Mouse (Mus musculus): Measurements from ENCODE around the gene Qtrt1. TPM values are rescaled to one million over a fixed set of nuclear protein-coding genes. Genes with fewer than 3 reads are reported as not detected.
A peak's percentile ranks its signal among the peaks of the same experiment; 100 is the strongest.

Gene Qtrt1
- polyA plus RNA-seq, 1 experiment, result 48.2 TPM

- H3K27me3 ChIP-seq (ENCODE audit: control insufficient read depth, insufficient read depth, low read length), result no peaks in the 10 kb centered on the region
- H3K4me1 ChIP-seq (replicated peaks; ENCODE audit: control insufficient read depth, insufficient read depth, low read length), result peaks cover 15% of the 10 kb centered on the region
- TF ChIP-seq CTCF (IDR thresholded peaks at IDR 0.05; ENCODE audit: borderline replicate concordance, control insufficient read depth, extremely low read depth, insufficient read depth, low read length, poor library complexity), result no peak
- TF ChIP-seq POLR2A (IDR thresholded peaks at IDR 0.05; ENCODE audit: control insufficient read depth, extremely low read depth, insufficient read depth, low read length, poor library complexity), result no peak
- no peak overlapping the region for H3K27ac ChIP-seq (ENCODE audit: control insufficient read depth, insufficient read depth, low read length)
- 0 out of 2 replicates have a peak, but pooled peaks cover 4% of the 10 kb centered on the region for H3K36me3 ChIP-seq (ENCODE audit: control insufficient read depth, insufficient read depth, low read length)
- WGBS, result 53% methylated on average over 2 of the region's 2 CpGs
- no peak overlapping the region for H3K4me3 ChIP-seq (ENCODE audit: control insufficient read depth, insufficient read depth, low read length)
- no peak for DNase-seq
Measured at GRCm38 (mm10) chr9:21370876-21371275, 40.8 kb upstream of the Qtrt1 start.

GRCm38 (mm10) chr9:21372508-21372907 lies 39.1 kb upstream of the Qtrt1 start:
- TF ChIP-seq POLR2A (IDR thresholded peaks at IDR 0.05; ENCODE audit: control insufficient read depth, extremely low read depth, insufficient read depth, low read length, poor library complexity), result no peak
- no peak for TF ChIP-seq CTCF (IDR thresholded peaks at IDR 0.05; ENCODE audit: borderline replicate concordance, control insufficient read depth, extremely low read depth, insufficient read depth, low read length, poor library complexity)
- peaks cover 9% of the 10 kb centered on the region for H3K4me1 ChIP-seq (replicated peaks; ENCODE audit: control insufficient read depth, insufficient read depth, low read length)
- H3K27me3 ChIP-seq (ENCODE audit: control insufficient read depth, insufficient read depth, low read length), result no peaks in the 10 kb centered on the region
- H3K36me3 ChIP-seq (ENCODE audit: control insufficient read depth, insufficient read depth, low read length), result 0 out of 2 replicates have a peak, but pooled peaks cover 4% of the 10 kb centered on the region
- no peak for DNase-seq
- WGBS, result 11% methylated on average over 1 of the region's 1 CpGs
- H3K27ac ChIP-seq (ENCODE audit: control insufficient read depth, insufficient read depth, low read length), result no peak overlapping the region
- H3K4me3 ChIP-seq (ENCODE audit: control insufficient read depth, insufficient read depth, low read length), result no peak overlapping the region

GRCm38 (mm10) chr9:21379195-21379594 lies 32.4 kb upstream of the Qtrt1 start:
- H3K4me3 ChIP-seq (ENCODE audit: control insufficient read depth, insufficient read depth, low read length), result no peak overlapping the region
- no peak for TF ChIP-seq POLR2A (IDR thresholded peaks at IDR 0.05; ENCODE audit: control insufficient read depth, extremely low read depth, insufficient read depth, low read length, poor library complexity)
- no peak for TF ChIP-seq CTCF (IDR thresholded peaks at IDR 0.05; ENCODE audit: borderline replicate concordance, control insufficient read depth, extremely low read depth, insufficient read depth, low read length, poor library complexity)
- 0 out of 2 replicates have a peak overlapping the region, but pooled peaks have one; percentile 4 for H3K27ac ChIP-seq (ENCODE audit: control insufficient read depth, insufficient read depth, low read length)
- H3K27me3 ChIP-seq (ENCODE audit: control insufficient read depth, insufficient read depth, low read length), result no peaks in the 10 kb centered on the region
- peaks cover 6% of the 10 kb centered on the region for H3K4me1 ChIP-seq (replicated peaks; ENCODE audit: control insufficient read depth, insufficient read depth, low read length)
- 23% methylated on average over 3 of the region's 3 CpGs for WGBS
- peak; percentile 45 for DNase-seq
- no peaks in the 10 kb centered on the region; the same call in 1 of the 2 replicates for H3K36me3 ChIP-seq (ENCODE audit: control insufficient read depth, insufficient read depth, low read length)

- Histone ChIP-seq H3K36me3 (ENCODE audit: control insufficient read depth, insufficient read depth, low read length) (no peaks in the 10 kb centered on the region; the same call in 1 of the 2 replicates), H3K27ac (ENCODE audit: control insufficient read depth, insufficient read depth, low read length) (no peak overlapping the region), H3K4me3 (ENCODE audit: control insufficient read depth, insufficient read depth, low read length) (no peak overlapping the region), H3K4me1 (replicated peaks; ENCODE audit: control insufficient read depth, insufficient read depth, low read length) (peaks cover 8% of the 10 kb centered on the region), H3K27me3 (ENCODE audit: control insufficient read depth, insufficient read depth, low read length) (no peaks in the 10 kb centered on the region)
- DNase-seq, result no peak
- no peak for TF ChIP-seq CTCF (IDR thresholded peaks at IDR 0.05; ENCODE audit: borderline replicate concordance, control insufficient read depth, extremely low read depth, insufficient read depth, low read length, poor library complexity)
- no peak for TF ChIP-seq POLR2A (IDR thresholded peaks at IDR 0.05; ENCODE audit: control insufficient read depth, extremely low read depth, insufficient read depth, low read length, poor library complexity)
Measured at GRCm38 (mm10) chr9:21380868-21381267, 30.8 kb upstream of the Qtrt1 start.

- H3K4me1 ChIP-seq (replicated peaks; ENCODE audit: control insufficient read depth, insufficient read depth, low read length), result peaks cover 8% of the 10 kb centered on the region
- no peak for TF ChIP-seq CTCF (IDR thresholded peaks at IDR 0.05; ENCODE audit: borderline replicate concordance, control insufficient read depth, extremely low read depth, insufficient read depth, low read length, poor library complexity)
- H3K4me3 ChIP-seq (ENCODE audit: control insufficient read depth, insufficient read depth, low read length), result no peak overlapping the region
- DNase-seq, result no peak
- peaks cover 11% of the 10 kb centered on the region for H3K36me3 ChIP-seq (ENCODE audit: control insufficient read depth, insufficient read depth, low read length)
- no peak overlapping the region for H3K27ac ChIP-seq (ENCODE audit: control insufficient read depth, insufficient read depth, low read length)
- no peaks in the 10 kb centered on the region for H3K27me3 ChIP-seq (ENCODE audit: control insufficient read depth, insufficient read depth, low read length)
Measured at GRCm38 (mm10) chr9:21383966-21384365, 27.7 kb upstream of the Qtrt1 start.

GRCm38 (mm10) chr9:21392646-21393175 lies 18.9 kb upstream of the Qtrt1 start:
- TF ChIP-seq POLR2A (IDR thresholded peaks at IDR 0.05; ENCODE audit: control insufficient read depth, extremely low read depth, insufficient read depth, low read length, poor library complexity) (no peak), CTCF (IDR thresholded peaks at IDR 0.05; ENCODE audit: borderline replicate concordance, control insufficient read depth, extremely low read depth, insufficient read depth, low read length, poor library complexity) (no peak)
- Histone ChIP-seq H3K27ac (ENCODE audit: control insufficient read depth, insufficient read depth, low read length) (no peak overlapping the region), H3K36me3 (ENCODE audit: control insufficient read depth, insufficient read depth, low read length) (peaks cover 92% of the 10 kb centered on the region), H3K4me1 (replicated peaks; ENCODE audit: control insufficient read depth, insufficient read depth, low read length) (no peaks in the 10 kb centered on the region), H3K4me3 (ENCODE audit: control insufficient read depth, insufficient read depth, low read length) (no peak overlapping the region), H3K27me3 (ENCODE audit: control insufficient read depth, insufficient read depth, low read length) (no peaks in the 10 kb centered on the region)
- WGBS, result 98% methylated on average over 10 of the region's 10 CpGs
- no peak for DNase-seq

- Histone ChIP-seq H3K27ac (ENCODE audit: control insufficient read depth, insufficient read depth, low read length) (no peak overlapping the region), H3K36me3 (ENCODE audit: control insufficient read depth, insufficient read depth, low read length) (peaks cover 98% of the 10 kb centered on the region), H3K4me1 (replicated peaks; ENCODE audit: control insufficient read depth, insufficient read depth, low read length) (no peaks in the 10 kb centered on the region), H3K4me3 (ENCODE audit: control insufficient read depth, insufficient read depth, low read length) (no peak overlapping the region), H3K27me3 (ENCODE audit: control insufficient read depth, insufficient read depth, low read length) (no peaks in the 10 kb centered on the region)
- WGBS, result 98% methylated on average over 3 of the region's 3 CpGs
- TF ChIP-seq CTCF (IDR thresholded peaks at IDR 0.05; ENCODE audit: borderline replicate concordance, control insufficient read depth, extremely low read depth, insufficient read depth, low read length, poor library complexity) (no peak), POLR2A (IDR thresholded peaks at IDR 0.05; ENCODE audit: control insufficient read depth, extremely low read depth, insufficient read depth, low read length, poor library complexity) (no peak)
- no peak for DNase-seq
Measured at GRCm38 (mm10) chr9:21395692-21396091, 15.9 kb upstream of the Qtrt1 start.
